Mouse (Mus musculus) midbrain, postnatal 0 days (tissue): ENCODE results near the gene Ctnnd2. TPM values are rescaled to one million over a fixed set of nuclear protein-coding genes. Genes with fewer than 3 reads are reported as not detected.

Source experiments
- ATAC-seq: fragments of 200-750 bp; cut with Nextera tagmentation; 2 replicates; pipeline ENCODE4 v1.8.0; 2017; ENCODE audit warnings: moderate number of reproducible peaks, mild to moderate bottlenecking, moderate TSS enrichment, moderate library complexity; ENCODE audit not compliant: low FRiP score
- DNase-seq: peaks from one replicate; pipeline ENCODE4 v3.0.0-alpha.2; 2015; ENCODE audit warnings: low spot score
- H3K27ac ChIP-seq: fragments of 300-500 bp; sonication (generic); 2 replicates; pipeline ENCODE4 v1.5.1; 2014; ENCODE audit warnings: low read depth, mild to moderate bottlenecking, low read length, mixed read lengths
- H3K27me3 ChIP-seq: fragments of 300-500 bp; sonication (generic); 2 replicates; pipeline ENCODE4 v1.6.1; 2014; ENCODE audit warnings: low read length, control low read depth, mixed read lengths; ENCODE audit not compliant: insufficient read depth
- H3K36me3 ChIP-seq: fragments of 300-500 bp; sonication (generic); 2 replicates; pipeline ENCODE4 v1.6.1; 2014; ENCODE audit warnings: low read length, control low read depth, mixed read lengths; ENCODE audit not compliant: insufficient read depth
- H3K4me1 ChIP-seq: fragments of 300-500 bp; sonication (generic); 2 replicates; pipeline ENCODE4 v1.6.1; 2014; ENCODE audit warnings: mild to moderate bottlenecking, control low read depth, antibody characterized with exemption, low read length, mixed read lengths; ENCODE audit not compliant: insufficient read depth
- H3K4me2 ChIP-seq: fragments of 300-500 bp; sonication (generic); 2 replicates; pipeline ENCODE4 v1.6.1; 2014; ENCODE audit warnings: low read depth, mild to moderate bottlenecking, low read length, mixed read lengths; ENCODE audit not compliant: poor library complexity, severe bottlenecking
- H3K4me3 ChIP-seq: fragments of 300-500 bp; sonication (generic); 2 replicates; pipeline ENCODE4 v1.5.1; 2014; ENCODE audit warnings: low read depth, mild to moderate bottlenecking, low read length, moderate library complexity
- H3K9ac ChIP-seq: fragments of 300-500 bp; sonication (generic); replicated peaks from 2 replicates; pipeline ENCODE4 v1.6.1; 2014; ENCODE audit warnings: mild to moderate bottlenecking, low read length, moderate library complexity, mixed read lengths; ENCODE audit not compliant: poor library complexity, severe bottlenecking
- H3K9me3 ChIP-seq: fragments of 300-500 bp; sonication (generic); 2 replicates; pipeline ENCODE4 v1.6.1; 2016; ENCODE audit warnings: low read length, control low read depth
- CTCF ChIP-seq: IDR thresholded peaks from 2 replicates; pipeline ENCODE4 v1.5.1; 2016; ENCODE audit warnings: antibody characterized with exemption, mild to moderate bottlenecking
- WGBS: fragments of 180-500 bp; shearing (Covaris S2); extraction: QIAGEN DNeasy Blood & Tissue Kit; methylation state at CpG from one replicate; pipeline ENCODE4 v1.1.7; 2014; 5-methylcytosine and 5-hydroxymethylcytosine counted together
- polyA plus RNA-seq: library from polyadenylated mRNA; unstranded; fragments of >200 nt; fragmentation: Nextera tagmentation; extraction: Ambion mirVana; gene quantifications from 2 replicates; pipeline ENCODE4 v1.2.1, GENCODE M21; 2015
- total RNA-seq: library from RNA; depleted of rRNA; stranded (reverse); fragments of >200 nt; gene quantifications from 2 replicates; pipeline ENCODE4 v1.2.3, GENCODE M21; 2014

The Ctnnd2 gene
- total and polyA plus RNA-seq, 2 experiments from 2014 or later: 89.0 to 178 TPM

- TF ChIP-seq CTCF: no peak
- no peak overlapping the region for H3K9ac ChIP-seq
- WGBS: 69% methylated on average over 5 of the region's 5 CpGs
- no peak for ATAC-seq
- H3K4me1 ChIP-seq: no peaks in the 10 kb centered on the region
- H3K4me2 ChIP-seq: no peak overlapping the region
- no peak overlapping the region for H3K4me3 ChIP-seq
- no peak overlapping the region for H3K27ac ChIP-seq
- H3K27me3 ChIP-seq: no peaks in the 10 kb centered on the region
- H3K9me3 ChIP-seq: no peaks in the 10 kb centered on the region
- H3K36me3 ChIP-seq: no peaks in the 10 kb centered on the region
- no peak for DNase-seq
Measured at GRCm38 (mm10) chr15:30726066-30726465, 553.7 kb downstream of the Ctnnd2 start.

GRCm38 (mm10) chr15:30738178-30738577, 565.8 kb downstream of the Ctnnd2 start:
- no peaks in the 10 kb centered on the region for H3K36me3 ChIP-seq
- H3K9me3 ChIP-seq: no peaks in the 10 kb centered on the region
- H3K27me3 ChIP-seq: no peaks in the 10 kb centered on the region
- H3K4me1 ChIP-seq: no peaks in the 10 kb centered on the region
- H3K4me2 ChIP-seq: no peak overlapping the region
- TF ChIP-seq CTCF: no peak
- ATAC-seq (no peak), DNase-seq (no peak)
- H3K27ac ChIP-seq: no peak overlapping the region
- 28% methylated on average over 4 of the region's 4 CpGs for WGBS
- H3K4me3 ChIP-seq: no peak overlapping the region
- no peak overlapping the region for H3K9ac ChIP-seq

- DNase-seq (peak; percentile 94), ATAC-seq (peak; percentile 80)
- peak; percentile 93 for TF ChIP-seq CTCF
- H3K36me3 ChIP-seq: no peaks in the 10 kb centered on the region
- H3K4me2 ChIP-seq: no peak overlapping the region
- WGBS: 9% methylated on average over 6 of the region's 6 CpGs
- no peak overlapping the region for H3K27ac ChIP-seq
- H3K9me3 ChIP-seq: no peaks in the 10 kb centered on the region
- H3K9ac ChIP-seq: no peak overlapping the region
- H3K27me3 ChIP-seq: no peaks in the 10 kb centered on the region
- no peak overlapping the region for H3K4me3 ChIP-seq
- H3K4me1 ChIP-seq: no peaks in the 10 kb centered on the region
Measured at GRCm38 (mm10) chr15:30740728-30741127, 568.3 kb downstream of the Ctnnd2 start.

- Histone ChIP-seq H3K4me3 (no peak overlapping the region), H3K4me2 (no peak overlapping the region), H3K27me3 (no peaks in the 10 kb centered on the region), H3K27ac (no peak overlapping the region), H3K9me3 (no peaks in the 10 kb centered on the region), H3K36me3 (no peaks in the 10 kb centered on the region), H3K9ac (no peak overlapping the region), H3K4me1 (no peaks in the 10 kb centered on the region)
- DNase-seq: no peak
- WGBS: 81% methylated on average over 2 of the region's 2 CpGs
- no peak for ATAC-seq
- TF ChIP-seq CTCF: no peak
Measured at GRCm38 (mm10) chr15:30757991-30758390, 585.6 kb downstream of the Ctnnd2 start.

GRCm38 (mm10) chr15:30762211-30762610, 589.8 kb downstream of the Ctnnd2 start:
- no peaks in the 10 kb centered on the region for H3K9me3 ChIP-seq
- no peak for TF ChIP-seq CTCF
- 65% methylated on average over 5 of the region's 5 CpGs for WGBS
- H3K4me3 ChIP-seq: no peak overlapping the region
- H3K27me3 ChIP-seq: no peaks in the 10 kb centered on the region
- no peak overlapping the region for H3K9ac ChIP-seq
- DNase-seq: no peak
- no peaks in the 10 kb centered on the region for H3K4me1 ChIP-seq
- no peak for ATAC-seq
- H3K27ac ChIP-seq: 0 out of 2 replicates have a peak overlapping the region, but pooled peaks have one; percentile 38
- no peaks in the 10 kb centered on the region for H3K36me3 ChIP-seq
- H3K4me2 ChIP-seq: no peak overlapping the region

- Histone ChIP-seq H3K4me1 (no peaks in the 10 kb centered on the region), H3K4me2 (no peak overlapping the region), H3K9ac (no peak overlapping the region), H3K36me3 (no peaks in the 10 kb centered on the region), H3K27me3 (no peaks in the 10 kb centered on the region), H3K27ac (0 out of 2 replicates have a peak overlapping the region, but pooled peaks have one; percentile 38), H3K4me3 (no peak overlapping the region), H3K9me3 (no peaks in the 10 kb centered on the region)
- ATAC-seq (no peak), DNase-seq (peak; percentile 27)
- TF ChIP-seq CTCF: no peak
- 100% methylated on average over 1 of the region's 1 CpGs for WGBS
Measured at GRCm38 (mm10) chr15:30762695-30763285, 590.4 kb downstream of the Ctnnd2 start.
